Mouse (Mus musculus) embryonic fibroblast, embryonic 13.5 days (primary cell): ENCODE data around the gene Rhoc.

Experiments used
- CTCF ChIP-seq: IDR thresholded peaks from 2 replicates; pipeline ENCODE4 v1.5.1; 2011; ENCODE audit warnings: mild to moderate bottlenecking, control low read depth, low read length, moderate library complexity, borderline replicate concordance; ENCODE audit not compliant: insufficient read depth
- POLR2A ChIP-seq: IDR thresholded peaks from 2 replicates; pipeline ENCODE4 v1.6.1; 2011; ENCODE audit warnings: low read depth, mild to moderate bottlenecking, control low read depth, low read length, moderate library complexity

DNA sequence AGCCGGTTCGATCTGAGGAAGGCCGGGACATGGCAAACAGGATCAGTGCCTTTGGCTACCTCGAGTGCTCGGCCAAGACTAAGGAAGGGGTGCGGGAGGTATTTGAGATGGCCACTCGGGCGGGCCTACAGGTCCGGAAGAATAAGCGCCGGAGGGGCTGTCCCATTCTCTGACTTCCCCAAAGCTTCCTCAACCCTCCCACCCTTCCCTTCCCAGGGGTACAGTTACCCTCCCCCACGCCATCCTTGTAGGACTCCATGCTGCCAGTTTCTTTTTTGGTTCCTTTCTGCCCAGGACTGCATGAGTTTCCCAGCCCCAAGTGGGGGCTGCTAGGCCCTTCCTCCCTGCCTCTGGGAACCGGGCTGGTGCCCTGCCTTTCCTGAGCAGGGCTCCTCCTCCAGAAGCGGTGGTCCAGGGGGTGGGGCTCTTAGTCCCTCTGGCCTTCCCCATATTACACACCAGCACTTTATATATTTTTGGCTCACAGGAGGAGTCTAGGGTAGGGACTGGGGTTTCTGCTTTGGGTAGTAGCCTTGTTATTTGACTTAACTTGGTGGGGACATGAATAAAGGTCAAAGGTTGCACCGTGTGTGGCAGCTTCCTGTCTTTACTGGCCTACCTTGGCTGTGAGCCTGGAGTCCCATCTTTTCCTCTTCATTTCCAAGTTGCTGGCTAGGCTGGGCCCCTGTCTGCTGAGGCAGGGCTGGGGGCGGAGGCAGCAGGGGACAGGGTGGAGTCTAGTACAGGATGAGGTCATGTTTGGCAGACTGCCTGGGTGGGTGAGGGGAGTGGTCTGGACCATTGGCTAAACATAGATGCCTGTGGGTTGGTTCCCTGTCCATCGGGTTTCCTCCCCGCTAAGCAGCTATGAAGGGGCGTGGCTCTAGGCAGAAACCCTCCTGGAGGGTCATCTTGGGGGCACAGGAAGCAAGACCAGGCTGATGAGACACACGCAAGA, 6.0 kb downstream of the Rhoc start:
- no peak for TF ChIP-seq CTCF
- TF ChIP-seq POLR2A = no peak
